Mouse (Mus musculus) erythroid progenitor cell, adult 5-6 weeks (primary cell): ENCODE measurements around the gene Nrros. TPM values are rescaled to one million over a fixed set of nuclear protein-coding genes. Genes with fewer than 3 reads are reported as not detected.

Experiments
- ATAC-seq: replicated peaks from 2 replicates; pipeline ENCODE4 v1.8.0; 2016; ENCODE audit warnings: moderate number of reproducible peaks, mild to moderate bottlenecking, moderate TSS enrichment, inconsistent platforms; ENCODE audit not compliant: poor library complexity, low FRiP score, severe bottlenecking
- total RNA-seq, 2 experiments: library from RNA; stranded (forward) in 1 of 2; stranded (reverse) in 1 of 2; fragments of 150-400 nt in 1 of 2; fragments of 186-747, 209-891 nt in 1 of 2; gene quantifications; 2 replicates each; pipeline versions ENCODE4 v1.2.3 to v1.2.4; 2015 to 2017; ENCODE audit warnings: low replicate concordance in 2 of 2

Nrros gene
- total RNA-seq, 2 experiments from 2014 or later: 8.7 to 40.7 TPM

DNA sequence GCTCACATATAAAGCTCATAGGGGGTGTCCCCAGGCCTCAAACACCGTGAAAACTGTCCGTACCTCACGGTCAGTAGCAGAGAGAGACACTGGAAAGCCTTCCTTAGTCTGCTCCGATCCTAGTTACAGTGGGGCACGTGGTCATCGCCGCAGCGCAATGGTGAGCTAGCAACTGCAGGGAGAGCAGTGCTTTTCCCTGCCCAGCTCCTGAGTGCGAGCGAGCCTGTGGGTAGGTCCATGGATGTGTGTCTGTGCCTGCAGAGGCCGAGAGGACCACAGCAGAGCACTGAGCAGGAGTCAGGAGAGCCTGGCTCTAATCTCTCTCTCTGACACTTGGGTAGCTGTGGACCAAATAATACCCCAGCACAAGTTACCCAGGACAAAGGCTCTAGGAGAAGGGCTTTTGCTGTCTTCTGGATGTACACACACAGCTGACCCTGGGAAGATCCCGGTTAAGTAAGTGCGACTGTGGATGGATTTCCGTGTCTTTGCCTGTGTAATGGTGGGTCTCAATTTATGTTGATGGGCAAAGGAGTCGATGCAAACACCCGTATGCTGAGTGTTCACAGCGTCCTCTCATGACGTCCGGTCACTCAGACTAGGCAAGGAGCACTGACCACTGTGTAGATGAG, 882 bp downstream of the Nrros start:
- ATAC-seq: peak; percentile 61

DNA sequence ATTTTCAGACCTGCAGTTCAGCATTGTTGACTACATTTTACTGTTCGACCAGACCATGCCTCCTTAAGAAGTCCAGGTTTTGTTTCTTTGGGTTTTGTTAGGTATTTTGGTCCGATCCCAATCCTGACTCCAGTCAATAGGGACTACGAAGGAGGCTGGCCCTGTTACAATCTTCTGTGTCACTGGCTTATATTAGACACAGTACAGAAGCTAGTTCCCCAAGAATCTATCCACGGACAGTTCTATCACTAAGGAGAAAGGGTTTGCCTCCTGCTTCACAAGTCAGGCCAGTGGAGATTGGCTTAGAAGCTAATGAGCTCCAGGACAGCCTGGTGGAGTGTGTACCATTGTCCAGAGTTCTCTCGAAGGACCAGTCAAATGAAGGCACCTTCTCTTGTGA, 1.5 kb downstream of the Nrros start:
- ATAC-seq: peak; percentile 22; the same call in 1 of the 2 replicates

DNA sequence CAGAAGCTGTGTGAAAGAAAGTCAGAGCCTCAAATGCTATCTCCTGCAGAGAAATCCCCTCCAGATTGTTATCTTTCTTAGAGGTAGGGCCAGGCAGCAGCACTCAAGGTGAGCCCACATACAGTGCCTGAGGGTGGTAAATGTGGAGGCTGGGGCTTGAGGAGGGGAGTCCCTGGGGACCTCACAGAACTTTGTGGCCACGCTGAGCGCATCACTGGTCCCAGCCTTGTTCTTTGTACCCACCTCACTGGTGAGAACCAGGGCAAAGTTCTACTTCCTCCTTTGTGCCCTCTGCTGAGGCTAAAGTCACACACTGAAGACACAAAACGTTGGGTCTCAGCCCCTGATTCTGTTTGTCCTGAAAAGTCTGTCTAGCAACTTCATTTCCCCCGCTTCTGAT, 2.0 kb downstream of the Nrros start:
- no peak for ATAC-seq

DNA sequence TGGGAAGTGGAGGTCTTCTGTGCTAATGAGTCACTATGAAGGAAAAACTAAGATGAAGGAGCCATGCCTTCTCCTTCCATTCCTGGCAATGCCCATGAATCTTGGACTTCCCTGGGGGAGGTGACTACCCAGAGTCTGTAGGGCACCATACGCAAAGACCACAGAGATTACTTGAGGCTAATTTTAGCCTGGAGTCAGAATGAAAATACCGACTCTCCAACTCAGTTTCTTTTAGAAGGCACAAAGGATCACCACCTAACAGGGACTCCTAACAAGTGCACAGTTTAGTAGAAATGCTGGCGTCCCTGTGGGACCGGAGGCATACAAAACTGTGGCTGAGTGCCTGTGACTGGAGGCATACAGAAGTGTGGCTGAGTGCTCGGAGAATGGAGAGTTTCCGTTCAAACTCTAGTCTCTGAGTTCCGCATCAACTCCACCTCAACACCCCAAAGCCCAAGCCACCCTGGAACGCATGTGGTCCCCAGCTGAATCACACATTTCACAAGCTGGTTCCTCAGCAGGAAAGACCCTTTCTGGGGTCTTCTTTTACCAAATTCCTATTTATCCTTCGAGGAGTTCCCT, 4.6 kb downstream of the Nrros start:
- ATAC-seq: no peak

DNA sequence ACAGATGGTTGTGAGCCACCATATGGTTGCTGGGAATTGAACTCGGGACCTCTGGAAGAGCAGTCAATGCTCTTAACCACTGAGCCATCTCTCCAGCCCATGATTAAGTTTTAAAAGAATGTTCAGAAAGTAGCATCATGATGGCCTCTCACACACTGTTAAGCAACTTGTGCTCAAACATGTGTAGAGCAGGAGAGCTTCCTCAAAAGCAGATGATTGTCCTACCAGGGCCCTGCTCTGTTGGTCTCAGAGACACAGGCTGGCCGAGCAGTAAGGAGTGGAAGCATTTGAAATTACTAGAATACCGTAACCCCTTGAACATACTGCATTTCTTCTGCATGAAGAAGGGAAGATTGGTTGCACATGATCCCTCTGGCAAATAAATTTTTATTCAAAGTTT, 6.4 kb downstream of the Nrros start:
- ATAC-seq: no peak

DNA sequence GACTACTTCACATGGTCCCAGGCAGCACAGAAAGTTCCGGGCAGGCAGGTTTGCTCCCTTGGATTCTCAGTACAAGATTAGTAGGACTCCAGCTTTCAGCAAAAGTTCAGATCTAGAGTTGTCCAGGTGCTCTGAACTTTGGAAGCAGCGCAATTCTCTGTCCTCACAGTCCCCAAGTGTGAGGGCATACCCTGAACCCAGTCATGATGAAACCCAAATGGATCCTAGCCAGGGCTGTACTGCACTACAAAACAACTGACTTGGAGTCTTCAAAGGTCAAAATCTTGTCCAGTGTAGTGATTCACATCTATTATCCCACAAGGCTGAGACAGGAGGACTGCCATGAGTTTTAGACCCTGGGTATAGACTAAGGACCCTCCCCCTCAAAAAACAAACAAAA, 8.0 kb downstream of the Nrros start:
- no peak for ATAC-seq

DNA sequence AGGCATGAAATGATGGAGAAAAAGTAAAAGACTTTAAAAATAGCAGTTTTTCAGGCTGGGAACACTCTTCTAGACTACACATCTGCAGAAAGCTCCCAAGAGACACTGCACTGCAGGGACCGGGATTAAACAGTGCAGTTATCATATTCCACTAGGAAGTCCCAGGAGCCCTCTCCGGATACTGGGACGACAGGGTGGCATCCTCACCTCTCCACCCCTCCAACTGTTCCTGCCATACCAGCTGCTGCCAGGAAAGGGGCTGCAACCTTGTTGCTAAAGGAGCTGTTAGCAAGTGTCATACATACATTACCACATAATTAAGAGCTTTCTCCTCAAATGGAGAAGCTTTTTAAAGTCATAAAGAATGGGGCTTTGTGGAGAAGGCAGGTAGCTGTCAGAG, 8.7 kb downstream of the Nrros start:
- no peak for ATAC-seq

DNA sequence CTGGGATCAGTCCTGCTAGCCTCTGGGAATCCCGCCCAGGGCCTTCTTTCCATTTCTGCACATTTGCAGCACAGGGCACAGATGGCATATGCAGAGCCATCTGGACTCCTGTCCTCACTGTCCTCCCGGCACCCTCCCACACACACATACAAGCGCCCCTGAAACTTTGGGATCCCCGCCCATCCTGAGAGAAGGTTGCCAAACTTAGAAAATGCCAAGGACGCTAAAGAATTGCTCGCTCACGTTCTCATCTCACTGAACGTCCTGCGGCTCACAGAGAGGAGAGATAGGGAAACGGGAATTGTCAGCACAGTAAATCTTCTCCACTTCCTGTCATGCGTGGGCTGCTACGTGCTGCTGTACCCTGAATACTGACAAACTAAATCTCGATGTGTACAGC, 11.0 kb downstream of the Nrros start:
- ATAC-seq: no peak

DNA sequence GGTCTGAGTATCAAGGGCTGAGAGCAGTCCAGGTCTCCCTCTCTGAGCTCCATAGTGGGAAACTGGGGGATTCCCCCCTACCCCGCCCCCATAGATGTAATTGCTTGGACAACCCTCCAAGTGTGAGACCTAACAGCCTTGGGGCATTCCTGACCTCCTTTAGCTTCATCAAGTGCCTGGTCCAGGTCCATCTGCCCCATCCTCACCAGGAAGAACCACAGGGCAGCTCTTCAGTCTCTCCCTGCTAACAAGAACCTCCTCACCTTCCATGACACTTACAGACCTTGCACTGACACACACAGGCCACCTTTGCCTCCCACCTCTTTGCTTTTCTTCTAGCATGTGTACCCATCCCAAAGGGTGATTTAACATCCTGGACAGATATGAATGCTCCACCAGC, 11.4 kb downstream of the Nrros start:
- no peak for ATAC-seq

DNA sequence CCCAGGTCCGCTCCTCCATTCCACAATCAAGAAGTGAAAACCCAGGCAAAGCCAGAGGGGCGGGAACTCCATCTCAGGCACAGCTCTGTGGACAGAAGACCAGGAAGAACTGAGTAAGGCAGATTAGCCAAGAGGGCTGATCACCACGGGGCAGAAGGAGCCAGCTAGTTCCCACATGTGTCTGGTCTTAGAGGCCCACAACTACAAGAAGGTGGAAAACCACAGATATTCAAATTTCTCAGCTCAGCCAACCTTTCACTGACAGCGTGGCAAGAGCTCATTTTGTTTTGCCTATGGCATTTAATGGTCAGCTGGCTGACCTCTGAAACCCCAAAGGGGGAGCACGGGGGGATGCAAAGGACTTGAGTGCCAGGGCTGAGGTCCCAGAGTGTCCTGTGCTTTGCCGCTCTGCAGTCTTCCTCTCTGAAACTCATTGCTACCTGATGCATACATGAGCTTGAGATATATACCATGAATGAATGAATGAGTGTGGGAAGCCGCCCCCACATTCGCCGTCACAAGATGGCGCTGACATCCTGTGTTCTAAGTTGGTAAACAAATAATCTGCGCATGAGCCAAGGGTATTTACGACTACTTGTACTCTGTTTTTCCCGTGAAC, 17.7 kb downstream of the Nrros start:
- ATAC-seq: peak; percentile 83

DNA sequence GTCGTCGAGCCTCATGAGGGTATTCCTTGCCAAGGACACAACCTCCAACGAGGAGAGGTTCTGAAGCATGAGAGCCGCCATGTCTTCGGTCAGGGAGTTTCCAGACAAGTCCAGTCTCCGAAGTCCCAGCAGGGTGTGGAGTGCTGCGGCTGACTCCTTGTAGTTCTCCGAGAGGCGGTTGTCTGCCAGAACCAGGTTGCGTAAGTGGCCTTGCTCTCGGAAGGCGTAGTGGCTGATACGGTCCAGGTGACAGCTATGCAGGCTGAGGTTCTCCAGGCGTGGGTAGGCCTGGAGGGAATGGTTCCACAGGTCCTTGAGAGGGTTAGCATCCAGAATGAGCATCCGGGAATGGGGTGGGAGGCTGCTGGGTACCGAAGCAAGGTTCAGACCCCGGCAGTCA, 20.8 kb downstream of the Nrros start:
- ATAC-seq: no peak

DNA sequence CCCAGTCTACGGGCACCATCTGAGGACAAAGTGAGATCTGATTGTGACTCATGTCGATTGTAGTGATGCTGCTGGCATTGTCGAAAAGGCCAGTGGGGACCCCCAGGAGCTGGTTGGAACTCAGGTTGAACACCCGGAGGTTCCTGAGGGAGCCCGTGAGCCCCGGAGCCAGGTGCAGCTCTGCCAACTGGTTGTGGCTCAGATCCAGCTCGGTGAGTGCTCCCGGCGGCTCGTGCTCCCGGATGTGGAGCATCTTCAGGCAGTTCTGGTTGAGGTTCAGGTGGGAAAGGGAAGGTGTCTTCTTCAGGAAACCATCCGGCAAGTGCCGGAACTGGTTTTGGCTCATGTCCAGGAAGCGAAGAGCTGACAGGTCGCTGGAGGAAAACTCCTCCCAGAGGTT, 21.6 kb downstream of the Nrros start:
- no peak for ATAC-seq

DNA sequence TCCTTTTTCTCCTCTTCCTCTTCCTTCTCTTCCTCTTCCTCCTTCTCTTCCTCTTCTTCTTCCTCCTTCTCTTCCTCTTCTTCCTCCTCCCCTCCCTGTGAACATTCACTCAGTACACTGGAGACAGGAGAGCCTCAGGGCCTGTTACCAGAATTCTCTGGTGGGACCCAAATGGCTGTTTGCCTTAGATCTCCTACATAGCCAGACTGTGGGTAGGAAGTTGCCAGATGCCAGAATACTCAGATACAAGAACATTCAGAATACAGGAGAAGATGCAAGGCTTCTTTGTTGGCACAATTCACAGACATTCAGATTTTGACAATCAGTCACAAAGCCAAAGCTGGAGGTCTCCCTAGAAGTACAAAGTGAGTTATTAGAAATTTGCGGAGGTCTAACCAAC, 26.4 kb downstream of the Nrros start:
- ATAC-seq: no peak

DNA sequence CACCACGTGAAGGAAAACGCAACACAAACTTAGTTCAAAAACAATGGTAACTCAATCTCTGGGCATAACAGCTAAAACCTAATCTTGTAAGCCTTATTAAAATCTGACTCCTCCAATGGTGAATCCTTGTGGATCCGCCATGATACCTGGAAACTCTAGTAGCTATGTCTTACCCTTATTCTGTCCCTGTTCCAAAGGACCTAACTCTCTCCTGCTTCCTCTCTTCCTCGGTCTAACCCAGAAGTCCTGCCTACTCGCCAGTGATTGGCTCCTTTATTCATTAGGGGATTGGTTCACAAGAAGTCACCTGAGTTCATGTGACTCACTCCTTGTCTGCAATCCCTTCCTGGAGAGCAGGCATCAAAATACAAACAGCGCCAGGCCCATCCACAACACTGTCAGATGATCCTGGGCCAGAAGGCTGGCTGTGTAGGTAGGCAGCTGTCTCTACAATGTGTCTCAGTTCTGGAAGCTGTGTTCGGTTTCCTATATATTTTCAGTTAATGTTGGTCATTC, 29.5 kb downstream of the Nrros start:
- no peak for ATAC-seq

DNA sequence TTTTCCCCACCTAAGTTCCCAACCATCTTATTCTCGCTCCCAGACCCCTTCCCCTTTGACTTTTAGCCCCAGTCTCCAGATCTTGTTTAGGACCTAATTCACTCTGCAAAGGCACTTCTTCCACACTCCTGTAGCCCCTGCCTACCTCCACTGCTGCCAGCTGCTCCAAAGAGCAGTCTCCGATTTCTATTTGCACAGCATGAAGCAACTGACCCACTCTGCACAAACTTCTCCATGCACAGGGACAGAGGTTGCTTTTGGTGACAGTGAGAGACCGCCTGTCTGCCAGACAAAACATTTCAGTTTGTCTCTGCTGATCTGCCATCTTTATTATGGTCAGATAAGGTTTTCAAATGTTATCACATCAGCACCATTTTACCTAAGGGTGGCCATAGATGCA, 32.2 kb downstream of the Nrros start:
- no peak for ATAC-seq

DNA sequence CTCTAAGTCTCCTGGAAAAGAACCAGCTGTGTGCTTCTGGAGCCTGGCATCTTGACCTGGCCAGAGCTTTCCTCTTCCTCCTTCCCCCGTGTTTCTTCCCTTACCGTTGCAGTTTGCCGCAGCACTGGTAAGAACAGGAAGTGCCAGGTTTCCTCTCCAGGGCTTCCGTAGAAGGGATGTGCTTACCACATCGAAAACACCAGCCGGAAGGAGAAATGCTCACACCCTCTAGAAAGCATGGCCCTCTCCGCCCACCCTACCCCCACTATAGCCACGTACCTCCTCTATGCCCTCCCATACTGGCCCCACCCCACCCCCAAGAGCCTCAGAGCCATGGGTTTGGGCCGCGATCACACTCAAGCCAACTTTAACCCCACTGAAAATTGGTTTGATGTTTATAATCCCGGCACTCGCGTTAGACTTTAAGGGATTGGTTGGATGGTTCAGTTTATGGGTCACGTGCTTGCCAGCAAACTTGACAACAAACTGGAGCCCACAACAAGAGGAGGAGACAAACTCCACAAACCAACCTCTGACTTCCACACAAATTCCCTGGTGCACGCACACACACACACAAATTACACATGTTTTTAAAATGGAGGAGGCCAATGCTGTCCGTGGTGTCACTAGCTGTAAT, 35.1 kb downstream of the Nrros start:
- ATAC-seq: peak; percentile 60

DNA sequence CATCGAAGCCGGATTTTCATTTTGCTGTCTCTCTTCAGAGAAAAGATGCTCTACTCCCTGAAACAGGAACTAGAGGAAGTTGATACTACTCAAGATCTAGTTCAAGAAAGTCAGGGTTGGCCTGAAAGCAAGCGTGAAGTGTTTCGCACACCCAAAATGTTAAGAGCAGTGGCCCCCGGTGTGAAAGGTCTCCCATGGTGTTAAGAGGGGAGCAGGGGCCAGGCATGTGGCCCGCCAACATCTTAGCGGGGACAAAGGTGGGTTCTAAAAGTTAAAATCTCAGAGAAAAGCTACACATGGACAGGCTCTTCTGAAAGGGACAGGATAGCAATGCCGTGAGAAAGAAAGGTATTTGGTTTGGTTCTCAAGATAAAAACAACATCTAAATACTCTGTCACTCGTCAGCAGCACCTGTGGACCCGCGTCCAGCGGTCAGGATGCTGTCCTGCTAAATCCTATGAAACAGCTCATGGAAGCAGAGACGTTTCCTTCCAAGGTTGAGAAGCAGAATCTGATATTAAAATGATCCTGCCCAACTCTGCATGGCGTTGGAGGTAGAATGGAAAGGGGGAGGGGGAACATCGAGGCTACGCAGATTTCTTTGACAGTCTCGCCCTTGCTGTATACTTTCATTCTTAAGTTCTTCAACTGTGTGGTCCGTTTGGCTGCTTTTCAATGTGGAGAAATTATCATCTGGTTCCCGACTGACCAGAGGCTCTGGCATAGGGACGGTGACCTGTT, 35.8 kb downstream of the Nrros start:
- no peak for ATAC-seq

DNA sequence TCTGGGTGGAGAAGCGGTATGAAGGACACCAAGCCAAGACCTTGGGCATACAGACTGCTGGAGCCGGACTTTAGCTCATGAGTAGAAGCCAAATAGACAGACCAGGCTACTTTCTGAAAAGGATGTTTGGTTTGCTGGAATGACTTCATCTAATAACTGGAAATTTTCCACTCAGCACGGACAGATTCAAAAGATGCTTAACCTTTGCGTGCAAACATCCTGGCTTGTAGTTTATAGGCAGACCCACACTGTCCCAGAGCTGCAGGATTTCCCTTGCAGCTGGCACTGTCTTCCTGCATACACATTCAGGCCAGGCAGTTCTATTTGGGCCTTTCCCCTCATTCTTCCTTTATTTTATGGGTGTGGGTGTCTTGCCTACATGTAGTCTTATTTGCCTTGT, 38.3 kb downstream of the Nrros start:
- no peak for ATAC-seq

DNA sequence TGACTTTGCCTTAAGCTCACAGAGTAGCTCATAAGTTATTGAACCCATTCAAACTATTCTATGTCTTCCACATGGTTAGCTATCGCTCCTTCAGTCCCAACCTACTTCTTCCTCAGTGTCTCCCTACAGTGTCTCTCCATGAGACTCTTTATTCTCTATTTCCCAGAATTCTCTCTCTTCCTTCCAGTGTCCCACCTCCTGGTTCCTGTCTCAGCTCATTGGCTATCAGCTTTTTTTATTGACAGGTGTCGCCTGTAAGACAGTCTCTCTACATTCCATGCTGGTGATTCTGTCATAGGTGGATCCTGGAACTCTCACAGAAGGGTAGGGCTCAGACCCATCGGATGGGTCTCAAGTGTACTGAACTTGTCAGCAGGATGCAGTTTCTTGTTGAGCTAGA, 40.0 kb downstream of the Nrros start:
- ATAC-seq: no peak
